Mouse (Mus musculus) hindbrain, postnatal 0 days (tissue): ENCODE measurements around the gene Pick1. TPM values are rescaled to one million over a fixed set of nuclear protein-coding genes. Genes with fewer than 3 reads are reported as not detected.

Experiments used
- ATAC-seq: fragments of 200-750 bp; cut with Nextera tagmentation; 2 replicates; pipeline ENCODE4 v1.8.0; 2017; ENCODE audit warnings: mild to moderate bottlenecking, moderate TSS enrichment, moderate library complexity
- DNase-seq: peaks from one replicate; pipeline ENCODE4 v3.0.0-alpha.2; 2015; ENCODE audit warnings: low spot score
- H3K27ac ChIP-seq: fragments of 300-500 bp; sonication (generic); 2 replicates; pipeline ENCODE4 v1.5.1; 2014; ENCODE audit warnings: mild to moderate bottlenecking
- H3K27me3 ChIP-seq: fragments of 300-500 bp; sonication (generic); 2 replicates; pipeline ENCODE4 v1.6.1; 2014; ENCODE audit warnings: low read length, mixed read lengths; ENCODE audit not compliant: insufficient read depth
- H3K36me3 ChIP-seq: fragments of 300-500 bp; sonication (generic); 2 replicates; pipeline ENCODE4 v1.6.1; 2014; ENCODE audit warnings: low read length, mixed read lengths; ENCODE audit not compliant: insufficient read depth
- H3K4me1 ChIP-seq: fragments of 300-500 bp; sonication (generic); 2 replicates; pipeline ENCODE4 v1.6.1; 2014; ENCODE audit warnings: antibody characterized with exemption, low read length, mixed read lengths; ENCODE audit not compliant: insufficient read depth
- H3K4me2 ChIP-seq: fragments of 300-500 bp; sonication (generic); 2 replicates; pipeline ENCODE4 v1.6.1; 2014; ENCODE audit warnings: low read depth, mild to moderate bottlenecking, low read length, moderate library complexity, mixed read lengths
- H3K4me3 ChIP-seq: fragments of 300-500 bp; sonication (generic); 2 replicates; pipeline ENCODE4 v1.5.1; 2014; ENCODE audit warnings: low read length
- H3K9ac ChIP-seq: fragments of 300-500 bp; sonication (generic); replicated peaks from 2 replicates; pipeline ENCODE4 v1.6.1; 2014; ENCODE audit warnings: mild to moderate bottlenecking, low read length, moderate library complexity, mixed read lengths
- H3K9me3 ChIP-seq: fragments of 300-500 bp; sonication (generic); 2 replicates; pipeline ENCODE4 v1.6.1; 2016; ENCODE audit warnings: low read length, mixed read lengths
- CTCF ChIP-seq: IDR thresholded peaks from 2 replicates; pipeline ENCODE4 v1.5.1; 2016; ENCODE audit warnings: antibody characterized with exemption, control low read depth, low read depth
- WGBS: fragments of 180-500 bp; shearing (Covaris S2); extraction: QIAGEN DNeasy Blood & Tissue Kit; methylation state at CpG from one replicate; pipeline ENCODE4 v1.1.7; 2014; 5-methylcytosine and 5-hydroxymethylcytosine counted together
- polyA plus RNA-seq: library from polyadenylated mRNA; unstranded; fragments of >200 nt; fragmentation: Nextera tagmentation; extraction: Ambion mirVana; gene quantifications from 2 replicates; pipeline ENCODE4 v1.2.1, GENCODE M21; 2015
- total RNA-seq: library from RNA; depleted of rRNA; stranded (reverse); fragments of >200 nt; gene quantifications from 2 replicates; pipeline ENCODE4 v1.2.3, GENCODE M21; 2014

Pick1 gene
- total and polyA plus RNA-seq, 2 experiments from 2014 or later = 59.4 to 67.7 TPM

GRCm38 (mm10) chr15:79277728-79278127, 48.8 kb downstream of the Pick1 start:
- Histone ChIP-seq H3K9me3 (no peaks in the 10 kb centered on the region), H3K27ac (no peak overlapping the region), H3K27me3 (no peaks in the 10 kb centered on the region), H3K4me1 (no peaks in the 10 kb centered on the region), H3K9ac (no peak overlapping the region), H3K36me3 (no peaks in the 10 kb centered on the region), H3K4me3 (no peak overlapping the region), H3K4me2 (no peak overlapping the region)
- TF ChIP-seq CTCF = no peak
- WGBS = 60% methylated on average over 10 of the region's 10 CpGs
- no peak for DNase-seq
- ATAC-seq = no peak

GRCm38 (mm10) chr15:79280209-79280608, 51.2 kb downstream of the Pick1 start:
- TF ChIP-seq CTCF = peak; percentile 60
- Histone ChIP-seq H3K4me2 (no peak overlapping the region), H3K27me3 (no peaks in the 10 kb centered on the region), H3K27ac (no peak overlapping the region), H3K9me3 (no peaks in the 10 kb centered on the region), H3K9ac (no peak overlapping the region), H3K4me3 (no peak overlapping the region), H3K4me1 (no peaks in the 10 kb centered on the region), H3K36me3 (no peaks in the 10 kb centered on the region)
- WGBS = 27% methylated on average over 6 of the region's 6 CpGs
- DNase-seq (no peak), ATAC-seq (no peak)

GRCm38 (mm10) chr15:79280850-79281249, 51.9 kb downstream of the Pick1 start:
- peak; percentile 19; the same call in 1 of the 2 replicates for TF ChIP-seq CTCF
- no peak overlapping the region for H3K4me2 ChIP-seq
- no peak overlapping the region for H3K27ac ChIP-seq
- 52% methylated on average over 5 of the region's 5 CpGs for WGBS
- no peaks in the 10 kb centered on the region for H3K4me1 ChIP-seq
- H3K9me3 ChIP-seq = no peaks in the 10 kb centered on the region
- H3K4me3 ChIP-seq = no peak overlapping the region
- no peak overlapping the region for H3K9ac ChIP-seq
- no peaks in the 10 kb centered on the region for H3K36me3 ChIP-seq
- DNase-seq = no peak
- H3K27me3 ChIP-seq = no peaks in the 10 kb centered on the region
- no peak for ATAC-seq

- no peak for DNase-seq
- H3K9ac ChIP-seq = no peak overlapping the region
Measured at GRCm38 (mm10) chr15:79281389-79281788, 52.4 kb downstream of the Pick1 start.

GRCm38 (mm10) chr15:79282434-79282833, 53.5 kb downstream of the Pick1 start:
- 86% methylated on average over 5 of the region's 5 CpGs for WGBS
- no peaks in the 10 kb centered on the region for H3K9me3 ChIP-seq
- no peaks in the 10 kb centered on the region for H3K36me3 ChIP-seq
- no peak overlapping the region for H3K4me2 ChIP-seq
- DNase-seq (no peak), ATAC-seq (no peak)
- no peak overlapping the region for H3K27ac ChIP-seq
- no peak overlapping the region for H3K9ac ChIP-seq
- H3K4me1 ChIP-seq = no peaks in the 10 kb centered on the region
- no peak for TF ChIP-seq CTCF
- no peaks in the 10 kb centered on the region for H3K27me3 ChIP-seq
- H3K4me3 ChIP-seq = no peak overlapping the region

More at GRCm38 (mm10) chr15:79281389-79281788, 52.4 kb downstream of the Pick1 start:
- Histone ChIP-seq H3K36me3 (no peaks in the 10 kb centered on the region), H3K9me3 (no peaks in the 10 kb centered on the region), H3K4me1 (no peaks in the 10 kb centered on the region), H3K4me3 (no peak overlapping the region), H3K27me3 (no peaks in the 10 kb centered on the region), H3K4me2 (no peak overlapping the region), H3K27ac (no peak overlapping the region)
- TF ChIP-seq CTCF = no peak
- whole genome bisulfite sequencing = 94% methylated on average over 1 of the region's 1 CpGs
- ATAC-seq = no peak

GRCm38 (mm10) chr15:79283371-79283770, 54.4 kb downstream of the Pick1 start:
- no peaks in the 10 kb centered on the region for H3K4me1 ChIP-seq
- no peak for TF ChIP-seq CTCF
- no peaks in the 10 kb centered on the region for H3K27me3 ChIP-seq
- 81% methylated on average over 4 of the region's 4 CpGs for WGBS
- H3K9me3 ChIP-seq = no peaks in the 10 kb centered on the region
- H3K4me3 ChIP-seq = no peak overlapping the region
- H3K9ac ChIP-seq = no peak overlapping the region
- ATAC-seq = no peak
- no peak for DNase-seq
- H3K27ac ChIP-seq = no peak overlapping the region
- H3K4me2 ChIP-seq = no peak overlapping the region
- H3K36me3 ChIP-seq = no peaks in the 10 kb centered on the region

- Histone ChIP-seq H3K4me1 (no peaks in the 10 kb centered on the region), H3K9me3 (no peaks in the 10 kb centered on the region), H3K9ac (no peak within 1 kb of the TSS), H3K4me3 (no peak within 1 kb of the TSS), H3K4me2 (no peak within 1 kb of the TSS), H3K27me3 (no peaks in the 10 kb centered on the region), H3K36me3 (no peaks in the 10 kb centered on the region), H3K27ac (no peak within 1 kb of the TSS)
- 64% methylated on average over 10 of the region's 10 CpGs for WGBS
- ATAC-seq (no peak), DNase-seq (no peak)
- TF ChIP-seq CTCF = no peak
Measured at GRCm38 (mm10) chr15:79285399-79285798, 56.4 kb downstream of the Pick1 start, which contains the start of gene Baiap2l2. TSS of gene Baiap2l2 (minus strand) at chr15:79285537.
